Mouse (Mus musculus) spleen, postnatal 36 days (tissue): ENCODE results near the gene Ccdc116.

ENCODE experiments used
- DNase-seq, 2 experiments: peaks; one replicate each; pipeline ENCODE4 v3.0.0; 2022; ENCODE audit warnings: low spot score in 2 of 2, mixed read lengths in 1 of 2

The Ccdc116 gene

GRCm38 (mm10) chr16:17131191-17132088 is 15.6 kb downstream of the Ccdc116 start:
- DNase-seq, result peak in 1 of 2 experiments; percentile 29

- DNase-seq, result peak; percentile 42 to 65
Measured at GRCm38 (mm10) chr16:17127292-17127691, 19.7 kb downstream of the Ccdc116 start.

- peak; percentile 77 to 82 for DNase-seq
Measured at GRCm38 (mm10) chr16:17124871-17125520, 22.0 kb downstream of the Ccdc116 start, which contains the start of gene 2610318N02Rik. TSS of gene 2610318N02Rik (minus strand) at chr16:17125167.

DNA sequence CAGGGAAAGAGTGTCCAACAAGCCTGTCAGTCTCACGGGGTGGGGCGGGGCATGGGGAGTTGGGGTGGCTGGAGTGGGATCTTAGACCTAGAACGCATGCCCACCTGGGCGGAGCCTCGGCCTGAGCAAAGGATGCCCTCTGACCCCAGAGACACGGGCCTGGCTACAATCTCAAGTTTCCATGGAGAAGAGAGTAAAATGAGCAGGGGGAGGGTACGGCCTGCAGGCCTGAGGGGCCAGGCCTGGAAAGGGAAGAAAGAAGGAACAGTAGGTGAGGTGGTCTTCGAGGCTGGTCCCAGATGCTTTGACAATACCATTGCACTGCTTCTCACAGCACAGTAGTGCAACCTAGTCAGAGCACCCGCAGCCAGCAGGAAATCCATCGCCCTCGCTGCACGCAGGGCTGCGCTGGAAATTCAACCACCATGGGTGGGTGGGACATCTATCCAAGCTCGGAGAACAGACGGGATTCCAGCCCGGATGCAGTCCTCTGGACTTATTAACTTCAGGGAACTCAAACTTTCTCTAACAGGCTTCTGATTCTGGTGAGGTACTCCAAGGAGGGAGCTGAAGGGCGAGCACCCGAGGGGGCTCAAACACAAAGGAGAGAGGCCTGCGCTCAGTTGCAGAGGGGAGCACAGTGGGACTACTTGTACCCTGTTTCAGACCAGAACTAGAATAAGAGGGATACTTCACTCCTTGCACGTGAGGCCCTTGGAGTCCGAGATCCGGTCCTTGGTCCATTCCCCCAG is 22.7 kb downstream of the Ccdc116 start:
- DNase-seq, result no peak

DNA sequence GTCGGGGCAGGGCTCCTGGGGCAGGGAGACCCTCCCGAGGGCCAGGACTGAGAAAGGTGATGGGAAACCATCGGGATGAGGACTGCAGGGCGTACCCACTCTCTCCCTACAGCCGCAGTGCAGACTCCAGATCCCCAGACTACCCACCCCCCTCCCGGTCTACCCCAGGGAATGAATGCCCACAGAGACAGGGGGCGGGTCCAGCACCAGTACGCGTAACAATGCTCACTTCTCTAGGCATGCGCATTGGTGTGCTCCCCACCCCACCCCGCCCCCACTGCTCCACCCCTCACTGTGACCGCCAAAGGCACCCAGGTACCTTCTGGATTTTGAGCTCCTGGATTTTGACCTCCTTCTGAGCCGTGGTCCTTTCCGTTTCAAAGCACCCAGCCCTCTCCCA is 25.5 kb downstream of the Ccdc116 start:
- DNase-seq, result no peak

GRCm38 (mm10) chr16:17117309-17117799 is 29.7 kb downstream of the Ccdc116 start:
- DNase-seq, result no peak

DNA sequence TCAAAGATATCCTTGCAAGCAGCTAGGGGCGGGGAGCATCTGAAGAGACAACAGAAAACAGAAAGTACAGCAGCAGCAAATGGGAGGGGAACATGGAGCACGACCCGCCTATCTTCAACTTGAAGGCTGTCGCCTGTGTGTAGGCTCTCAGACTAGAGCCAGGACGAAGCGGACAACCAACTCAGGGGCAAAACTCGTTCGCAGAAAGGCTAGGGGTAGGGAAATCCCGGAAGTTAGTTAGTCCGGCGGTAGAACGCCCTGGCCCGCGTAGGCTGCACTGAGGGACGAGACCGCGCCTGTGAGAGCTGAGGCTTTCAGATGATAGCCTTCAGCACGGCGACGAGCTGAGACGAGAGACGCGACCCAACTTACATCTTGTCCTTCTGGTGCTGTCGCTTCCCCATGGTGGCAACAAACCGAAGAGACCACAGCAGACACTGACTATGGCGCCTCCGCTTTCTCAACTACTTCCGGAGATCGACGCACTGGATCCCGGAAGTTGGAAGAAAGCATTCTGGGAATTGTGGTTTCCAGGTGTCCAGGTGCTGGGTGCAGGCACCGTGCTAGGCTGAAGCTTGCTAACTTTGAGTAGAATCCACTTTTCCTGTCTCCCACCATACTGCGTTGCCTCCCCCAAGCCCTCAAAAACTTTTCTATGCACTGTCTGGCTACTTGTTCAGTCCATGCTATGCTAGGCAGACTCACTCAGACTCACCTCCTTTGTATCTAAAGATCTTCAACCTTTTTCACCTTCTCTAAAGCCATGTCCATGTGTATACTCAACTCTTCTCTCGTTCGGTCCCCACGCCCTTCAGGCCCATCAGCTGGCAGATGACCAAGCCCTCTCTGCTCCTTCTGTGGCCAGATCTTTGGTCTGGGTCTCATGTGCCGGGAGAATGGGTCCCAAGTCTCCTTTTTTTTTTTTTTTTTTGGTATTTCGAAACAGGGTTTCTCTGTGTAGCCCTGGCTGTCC is 36.0 kb downstream of the Ccdc116 start, which contains the start of gene Ppil2:
TSS of gene Ppil2 (minus strand) at position 487 of the 973 bp plus-strand sequence.
- peak; percentile 78 to 84 for DNase-seq

- no peak for DNase-seq
Measured at GRCm38 (mm10) chr16:17104600-17104999, 42.4 kb downstream of the Ccdc116 start.

- no peak for DNase-seq
Measured at GRCm38 (mm10) chr16:17102630-17103220, 44.3 kb downstream of the Ccdc116 start.

- DNase-seq, result no peak
Measured at GRCm38 (mm10) chr16:17096938-17097337, 50.1 kb downstream of the Ccdc116 start.
